In genomic region chr19:53557267-53557936, GRCm38 (mm10) we compare ENCODE assay signal across 8 mouse cellular contexts. TPM values are rescaled to one million over a fixed set of nuclear protein-coding genes. Genes with fewer than 3 reads are reported as not detected.
DNase-seq lines count a peak whose midpoint lies in the region; ATAC-seq lines count a peak whose summit lies in the region.

No protein-coding gene starts in this region.

- peak overlapping the region; percentile 46 for H3K4me2 ChIP-seq in embryonic facial prominence, embryonic 14.5 days (ENCODE audit: low read depth, low read length)
- peak overlapping the region; percentile 35 for H3K4me2 ChIP-seq in intestine, embryonic 16.5 days (ENCODE audit: low read depth, low read length)
- peak overlapping the region; percentile 24; the same call in 1 of the 2 replicates for H3K4me2 ChIP-seq in midbrain, embryonic 13.5 days (replicated peaks)

- WGBS in embryonic facial prominence, embryonic 14.5 days, result 24% methylated on average over 20 of the region's 20 CpGs
- WGBS in intestine, embryonic 16.5 days, result 21% methylated on average over 20 of the region's 20 CpGs
- WGBS in midbrain, embryonic 13.5 days, result 41% methylated on average over 20 of the region's 20 CpGs

- H3K36me3 ChIP-seq in embryonic facial prominence, embryonic 14.5 days (ENCODE audit: control insufficient read depth, insufficient read depth, low read length), result no peaks in the 10 kb centered on the region
- no peaks in the 10 kb centered on the region for H3K36me3 ChIP-seq in intestine, embryonic 16.5 days (ENCODE audit: control insufficient read depth, insufficient read depth, low read length)
- no peaks in the 10 kb centered on the region for H3K36me3 ChIP-seq in midbrain, embryonic 13.5 days

- H3K27ac ChIP-seq in embryonic facial prominence, embryonic 14.5 days (replicated peaks; ENCODE audit: low read depth, low read length), result no peak overlapping the region
- H3K27ac ChIP-seq in intestine, embryonic 16.5 days (ENCODE audit: low read length), result no peak overlapping the region
- H3K27ac ChIP-seq in midbrain, embryonic 13.5 days, result no peak overlapping the region

- H3K4me3 ChIP-seq in embryonic facial prominence, embryonic 14.5 days (ENCODE audit: low read depth, low read length), result peak overlapping the region; percentile 11
- peak overlapping the region; percentile 18; the same call in 1 of the 2 replicates for H3K4me3 ChIP-seq in intestine, embryonic 16.5 days (ENCODE audit: low read length)
- H3K4me3 ChIP-seq in midbrain, embryonic 13.5 days (replicated peaks), result no peak overlapping the region

- DNase-seq in heart, adult 11 months, result peak; percentile 92
- DNase-seq in heart, adult 9 months (ENCODE audit: low spot score in 2 of 2), result no peak
- peak; percentile 45 for DNase-seq in embryonic facial prominence, embryonic 14.5 days (ENCODE audit: low spot score)
- DNase-seq in yolk sac, embryonic 10.5 days (ENCODE audit: low spot score), result no peak
- DNase-seq in ovary, postnatal 36 days (ENCODE audit: low spot score), result no peak
- DNase-seq in left cerebral cortex, adult 8-10 months (ENCODE audit: low spot score in 2 of 2), result no peak

- no peaks in the 10 kb centered on the region for H3K27me3 ChIP-seq in embryonic facial prominence, embryonic 14.5 days (replicated peaks; ENCODE audit: control insufficient read depth, insufficient read depth, low read length)
- no peaks in the 10 kb centered on the region for H3K27me3 ChIP-seq in intestine, embryonic 16.5 days (replicated peaks; ENCODE audit: control insufficient read depth, insufficient read depth, low read length)
- H3K27me3 ChIP-seq in midbrain, embryonic 13.5 days, result no peaks in the 10 kb centered on the region

- peak; percentile 75; the same call in 1 of the 2 replicates for ATAC-seq in embryonic facial prominence, embryonic 14.5 days (ENCODE audit: low read depth)
- ATAC-seq in intestine, embryonic 16.5 days, result peak; percentile 39; the same call in 1 of the 2 replicates
- ATAC-seq in midbrain, embryonic 13.5 days, result 0 out of 2 replicates have a peak, but pooled peaks have one; percentile 11

- peaks cover 2% of the 10 kb centered on the region; the same call in 1 of the 2 replicates for H3K4me1 ChIP-seq in embryonic facial prominence, embryonic 14.5 days (ENCODE audit: control insufficient read depth, insufficient read depth, low read length)
- peaks cover 19% of the 10 kb centered on the region for H3K4me1 ChIP-seq in intestine, embryonic 16.5 days (ENCODE audit: control insufficient read depth, insufficient read depth, low read length)
- peaks cover 8% of the 10 kb centered on the region; the same call in 1 of the 2 replicates for H3K4me1 ChIP-seq in midbrain, embryonic 13.5 days (replicated peaks)

- no peaks in the 10 kb centered on the region for H3K9me3 ChIP-seq in embryonic facial prominence, embryonic 14.5 days (ENCODE audit: control insufficient read depth, low read length)
- no peaks in the 10 kb centered on the region for H3K9me3 ChIP-seq in intestine, embryonic 16.5 days (ENCODE audit: control insufficient read depth, low read length)
- H3K9me3 ChIP-seq in midbrain, embryonic 13.5 days, result no peaks in the 10 kb centered on the region

- peak overlapping the region; percentile 28; the same call in 1 of the 2 replicates for H3K9ac ChIP-seq in embryonic facial prominence, embryonic 14.5 days (ENCODE audit: low read depth, low read length)
- H3K9ac ChIP-seq in intestine, embryonic 16.5 days (ENCODE audit: low read depth, low read length), result peak overlapping the region; percentile 30; the same call in 1 of the 2 replicates
- H3K9ac ChIP-seq in midbrain, embryonic 13.5 days (replicated peaks), result no peak overlapping the region

RNA-seq across cellular contexts. Expression of gene Dusp5, which starts 28.5 kb away (rescaled TPM):
- polyA plus RNA-seq in embryonic facial prominence, embryonic 14.5 days (2014; fragmentation: Nextera tagmentation; extraction: Ambion mirVana), result 2.2 and 3.3 TPM in 2 replicates
- 7.9 and 11.0 TPM in 2 replicates for polyA plus RNA-seq in intestine, embryonic 16.5 days (2015; fragmentation: Nextera tagmentation; extraction: Ambion mirVana)
- 0.68 and 1.2 TPM in 2 replicates for polyA plus RNA-seq in midbrain, embryonic 13.5 days (2015; fragmentation: Nextera tagmentation; extraction: Ambion mirVana)
- 10 to 100 TPM in 2 of 4 experiments, 1 to 10 TPM in 2; 7.8 to 12.1 (median 10.0) TPM for total RNA-seq in left cerebral cortex, adult 8-10 months (2022)

RNA-seq across cellular contexts. Expression of gene Nutf2-ps1, which starts 31.5 kb away (rescaled TPM):
- 269 and 273 TPM in 2 replicates for polyA plus RNA-seq in embryonic facial prominence, embryonic 14.5 days (2014; fragmentation: Nextera tagmentation; extraction: Ambion mirVana)
- polyA plus RNA-seq in intestine, embryonic 16.5 days (2015; fragmentation: Nextera tagmentation; extraction: Ambion mirVana), result 299 and 330 TPM in 2 replicates
- polyA plus RNA-seq in midbrain, embryonic 13.5 days (2015; fragmentation: Nextera tagmentation; extraction: Ambion mirVana), result 316 and 335 TPM in 2 replicates
- total RNA-seq in left cerebral cortex, adult 8-10 months (2022), result 10 to 100 TPM; 41.8 to 54.3 (median 47.0) TPM

RNA-seq across cellular contexts. Expression of gene Smc3, which starts 42.8 kb away (rescaled TPM):
- 58.4 and 62.4 TPM in 2 replicates for polyA plus RNA-seq in embryonic facial prominence, embryonic 14.5 days (2014; fragmentation: Nextera tagmentation; extraction: Ambion mirVana)
- polyA plus RNA-seq in intestine, embryonic 16.5 days (2015; fragmentation: Nextera tagmentation; extraction: Ambion mirVana), result 43.9 and 50.8 TPM in 2 replicates
- 76.0 and 80.0 TPM in 2 replicates for polyA plus RNA-seq in midbrain, embryonic 13.5 days (2015; fragmentation: Nextera tagmentation; extraction: Ambion mirVana)
- total RNA-seq in left cerebral cortex, adult 8-10 months (2022), result 10 to 100 TPM; 37.0 to 42.3 (median 40.1) TPM

Comparison
In these comparisons a context has a peak if more than half of its experiments do, and no peak if none do; other contexts are left out.
1. DNase-seq: peak in heart, adult 11 months (single experiment) and embryonic facial prominence, embryonic 14.5 days (single experiment); none in heart, adult 9 months (0 of 2), yolk sac, embryonic 10.5 days (single experiment), ovary, postnatal 36 days (single experiment) and left cerebral cortex, adult 8-10 months (0 of 2).
2. ATAC-seq: peak in every context shown above with its lines; median percentile 75 in embryonic facial prominence, embryonic 14.5 days; 39 in intestine, embryonic 16.5 days; 11 in midbrain, embryonic 13.5 days.
3. Peak in every context shown above with its lines, with median percentiles within 50 percentile points of each other: H3K4me2 ChIP-seq.